Mouse (Mus musculus): ENCODE results near the gene Spata5. TPM values are rescaled to one million over a fixed set of nuclear protein-coding genes. Genes with fewer than 3 reads are reported as not detected.

Spata5 gene
- polyA plus RNA-seq, 1 experiment from 2014 or later: 55.0 TPM

DNA sequence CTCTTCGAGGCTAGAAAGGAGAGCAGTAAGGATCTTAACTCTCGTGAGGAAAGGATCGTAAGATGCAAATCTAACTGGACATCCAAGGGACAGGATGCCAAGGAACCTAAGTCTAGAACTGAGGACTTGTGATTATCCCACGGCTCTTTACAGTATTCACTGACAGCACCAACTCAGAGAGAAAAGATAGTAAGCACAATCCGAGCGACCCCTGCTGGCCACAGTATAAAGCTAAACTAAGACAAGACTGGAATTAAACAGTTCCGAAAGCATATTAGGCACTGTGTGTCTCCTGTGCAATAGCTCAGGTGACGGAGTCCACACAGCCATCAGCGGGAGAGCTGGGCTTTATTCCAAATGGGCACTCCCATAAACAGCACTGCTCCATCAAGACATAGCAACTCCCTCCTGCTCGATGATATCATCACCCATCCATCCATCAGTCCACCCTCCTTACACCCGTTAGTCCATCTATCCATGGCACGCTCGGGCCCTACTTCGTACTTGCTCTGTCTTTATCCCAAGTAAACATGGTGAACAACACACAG is 5.2 kb upstream of the Spata5 start:
- Histone ChIP-seq H3K27me3 (ENCODE audit: control insufficient read depth, insufficient read depth, low read length) (no peaks in the 10 kb centered on the region), H3K9me3 (ENCODE audit: control insufficient read depth, low read length) (no peaks in the 10 kb centered on the region), H3K4me1 (replicated peaks; ENCODE audit: control insufficient read depth, insufficient read depth, low read length) (peaks cover 3% of the 10 kb centered on the region; the same call in 1 of the 2 replicates), H3K36me3 (ENCODE audit: control insufficient read depth, insufficient read depth, low read length) (no peaks in the 10 kb centered on the region), H3K27ac (ENCODE audit: low read depth, low read length) (no peak overlapping the region), H3K9ac (ENCODE audit: low read length) (no peak overlapping the region), H3K4me2 (ENCODE audit: low read depth, low read length, severe bottlenecking) (no peak overlapping the region), H3K4me3 (ENCODE audit: low read depth, low read length) (no peak overlapping the region)
- no peak for ATAC-seq (replicated peaks; ENCODE audit: low FRiP score)
- 58% methylated on average over 14 of the region's 14 CpGs for WGBS
- peak; percentile 84 for DNase-seq (ENCODE audit: low spot score)

DNA sequence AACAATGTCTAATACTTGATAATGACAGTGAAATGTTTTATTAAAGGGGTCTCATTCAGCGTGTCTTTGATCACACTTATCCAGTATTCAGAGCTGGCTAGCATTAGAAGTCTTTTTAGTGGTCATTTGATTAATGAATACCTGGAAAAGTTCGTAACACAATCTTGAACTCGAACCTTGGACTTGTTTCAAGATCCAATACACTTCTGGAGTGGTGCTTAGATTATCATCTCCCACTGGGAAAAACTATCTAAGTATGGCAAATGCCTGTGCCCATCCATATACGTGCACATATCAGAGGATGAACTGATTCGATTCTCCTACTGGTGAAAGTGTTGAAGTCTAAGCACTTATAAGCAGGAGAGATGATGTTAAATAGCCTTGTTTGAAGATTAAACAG is 1.4 kb upstream of the Spata5 start:
- WGBS: 84% methylated on average over 5 of the region's 5 CpGs
- H3K27ac ChIP-seq (ENCODE audit: low read depth, low read length): no peak overlapping the region
- H3K9me3 ChIP-seq (ENCODE audit: control insufficient read depth, low read length): no peaks in the 10 kb centered on the region
- ATAC-seq (replicated peaks; ENCODE audit: low FRiP score) (no peak), DNase-seq (ENCODE audit: low spot score) (no peak)
- no peaks in the 10 kb centered on the region for H3K27me3 ChIP-seq (ENCODE audit: control insufficient read depth, insufficient read depth, low read length)
- H3K4me2 ChIP-seq (ENCODE audit: low read depth, low read length, severe bottlenecking): peak overlapping the region; percentile 56
- peak overlapping the region; percentile 74 for H3K4me3 ChIP-seq (ENCODE audit: low read depth, low read length)
- peak overlapping the region; percentile 78 for H3K9ac ChIP-seq (ENCODE audit: low read length)
- peaks cover 6% of the 10 kb centered on the region; the same call in 1 of the 2 replicates for H3K4me1 ChIP-seq (replicated peaks; ENCODE audit: control insufficient read depth, insufficient read depth, low read length)
- H3K36me3 ChIP-seq (ENCODE audit: control insufficient read depth, insufficient read depth, low read length): no peaks in the 10 kb centered on the region

DNA sequence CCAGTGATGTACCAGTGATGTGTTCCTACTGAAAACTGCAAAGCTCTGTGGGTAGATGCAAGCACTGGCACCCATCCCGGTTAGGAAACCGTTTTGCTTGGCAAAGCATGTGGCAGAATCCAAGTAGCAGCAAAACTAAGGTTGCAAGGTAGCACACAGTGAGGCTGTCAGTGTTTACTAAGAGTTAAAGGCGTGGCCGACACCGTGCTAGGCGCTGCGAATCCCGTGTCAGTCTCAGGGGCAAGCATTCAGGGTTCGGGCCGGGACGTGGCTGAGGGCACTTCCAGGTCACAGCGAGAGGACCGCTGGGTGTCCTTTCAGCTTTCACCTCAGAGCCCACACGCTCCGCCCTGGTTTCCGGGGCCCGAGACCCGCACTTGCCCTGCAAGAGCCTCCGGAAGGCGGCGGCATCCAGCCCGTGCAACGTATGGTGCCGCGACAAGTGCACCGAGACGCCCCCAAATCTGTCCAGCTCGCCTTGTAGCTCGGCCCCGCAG is 687 bp upstream of the Spata5 start:
- H3K4me1 ChIP-seq (replicated peaks; ENCODE audit: control insufficient read depth, insufficient read depth, low read length): peaks cover 6% of the 10 kb centered on the region; the same call in 1 of the 2 replicates
- no peak; the same call in 1 of the 2 replicates for ATAC-seq (replicated peaks; ENCODE audit: low FRiP score)
- H3K9me3 ChIP-seq (ENCODE audit: control insufficient read depth, low read length): no peaks in the 10 kb centered on the region
- no peaks in the 10 kb centered on the region for H3K36me3 ChIP-seq (ENCODE audit: control insufficient read depth, insufficient read depth, low read length)
- H3K27ac ChIP-seq (ENCODE audit: low read depth, low read length): peak overlapping the region; percentile 72
- peak overlapping the region; percentile 74 for H3K4me3 ChIP-seq (ENCODE audit: low read depth, low read length)
- WGBS: under 1% methylated on average over 30 of the region's 30 CpGs
- H3K4me2 ChIP-seq (ENCODE audit: low read depth, low read length, severe bottlenecking): peak overlapping the region; percentile 56
- no peaks in the 10 kb centered on the region for H3K27me3 ChIP-seq (ENCODE audit: control insufficient read depth, insufficient read depth, low read length)
- DNase-seq (ENCODE audit: low spot score): no peak
- peak overlapping the region; percentile 78 for H3K9ac ChIP-seq (ENCODE audit: low read length)

DNA sequence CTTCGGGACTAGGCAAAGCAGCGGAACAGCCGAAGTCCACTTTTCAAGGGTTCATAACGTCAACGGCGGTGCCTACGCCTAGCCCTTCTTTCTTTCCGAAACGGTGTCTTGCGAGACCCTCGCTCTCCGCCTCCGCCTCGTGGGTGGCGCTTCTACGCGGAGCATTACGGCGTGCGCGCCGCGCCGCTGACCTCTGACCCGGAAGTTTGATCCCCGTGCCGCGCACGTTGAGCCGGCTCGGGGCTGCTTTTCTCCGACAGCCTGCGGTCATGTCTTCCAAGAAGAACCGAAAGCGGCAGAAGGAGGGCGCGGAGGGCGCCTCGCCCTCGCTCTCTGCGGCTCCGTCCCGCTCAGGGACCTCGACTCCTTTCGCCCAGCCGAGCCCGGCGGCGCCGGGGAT is 376 bp downstream of the Spata5 start, which contains the start of gene Nudt6:
TSS of gene Nudt6 (minus strand) at position 140 of the 400 bp plus-strand sequence.
- H3K4me3 ChIP-seq (ENCODE audit: low read depth, low read length): peak within 1 kb of the TSS; percentile 95
- H3K27me3 ChIP-seq (ENCODE audit: control insufficient read depth, insufficient read depth, low read length): no peaks in the 10 kb centered on the region
- no peaks in the 10 kb centered on the region for H3K9me3 ChIP-seq (ENCODE audit: control insufficient read depth, low read length)
- H3K4me2 ChIP-seq (ENCODE audit: low read depth, low read length, severe bottlenecking): peak within 1 kb of the TSS; percentile 84
- H3K9ac ChIP-seq (ENCODE audit: low read length): peak within 1 kb of the TSS; percentile 78
- H3K4me1 ChIP-seq (replicated peaks; ENCODE audit: control insufficient read depth, insufficient read depth, low read length): peaks cover 6% of the 10 kb centered on the region; the same call in 1 of the 2 replicates
- DNase-seq (ENCODE audit: low spot score) (peak; percentile 96), ATAC-seq (replicated peaks; ENCODE audit: low FRiP score) (peak; percentile 89)
- H3K27ac ChIP-seq (ENCODE audit: low read depth, low read length): peak within 1 kb of the TSS; percentile 81
- WGBS: 0% methylated on average over 50 of the region's 50 CpGs
- no peaks in the 10 kb centered on the region for H3K36me3 ChIP-seq (ENCODE audit: control insufficient read depth, insufficient read depth, low read length)

DNA sequence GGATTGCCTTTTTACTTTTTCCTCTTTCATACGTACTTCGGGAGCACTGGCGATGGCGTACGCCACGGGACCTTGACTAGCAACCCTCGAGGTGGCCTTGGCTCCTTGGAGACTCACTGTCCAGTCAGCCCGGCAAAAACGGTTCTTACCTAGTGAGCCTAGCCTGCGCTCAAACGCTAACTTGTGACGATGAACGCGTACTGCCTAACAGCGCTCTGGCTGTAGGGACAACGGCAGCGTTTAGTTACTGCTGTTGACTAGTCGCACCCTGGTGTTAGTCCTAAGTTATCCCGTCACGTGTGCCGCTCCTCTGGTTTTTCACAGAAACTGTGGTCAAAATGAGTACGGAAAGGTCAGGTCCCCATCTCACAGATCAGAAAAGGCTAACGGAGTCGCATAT is 945 bp downstream of the Spata5 start:
- Histone ChIP-seq H3K4me2 (ENCODE audit: low read depth, low read length, severe bottlenecking) (peak overlapping the region; percentile 84), H3K9ac (ENCODE audit: low read length) (peak overlapping the region; percentile 69), H3K4me1 (replicated peaks; ENCODE audit: control insufficient read depth, insufficient read depth, low read length) (peaks cover 6% of the 10 kb centered on the region; the same call in 1 of the 2 replicates), H3K27me3 (ENCODE audit: control insufficient read depth, insufficient read depth, low read length) (no peaks in the 10 kb centered on the region), H3K4me3 (ENCODE audit: low read depth, low read length) (peak overlapping the region; percentile 95), H3K9me3 (ENCODE audit: control insufficient read depth, low read length) (no peaks in the 10 kb centered on the region), H3K27ac (ENCODE audit: low read depth, low read length) (peak overlapping the region; percentile 81; the same call in 1 of the 2 replicates), H3K36me3 (ENCODE audit: control insufficient read depth, insufficient read depth, low read length) (no peaks in the 10 kb centered on the region)
- DNase-seq (ENCODE audit: low spot score): no peak
- WGBS: 0% methylated on average over 23 of the region's 24 CpGs
- ATAC-seq (replicated peaks; ENCODE audit: low FRiP score): no peak

DNA sequence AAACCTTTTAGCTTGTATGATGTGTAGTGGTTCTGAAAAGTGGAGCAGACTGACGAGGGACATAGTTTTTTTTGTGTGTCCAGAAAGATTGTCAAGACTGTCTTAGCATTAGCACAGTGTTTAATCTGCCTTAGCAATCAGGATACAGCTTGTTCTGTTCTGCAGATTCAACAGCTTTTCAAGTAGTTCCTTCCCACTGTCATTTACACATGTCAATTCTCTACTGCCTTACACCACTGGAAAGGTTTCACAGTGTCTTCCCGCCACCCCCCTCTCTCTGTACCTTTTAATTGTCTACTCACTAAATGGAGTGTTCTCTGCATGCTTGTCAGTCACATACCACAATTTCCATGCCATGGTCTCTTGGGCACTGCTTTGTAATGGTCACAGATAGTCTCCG is 1.5 kb downstream of the Spata5 start:
- no peak for DNase-seq (ENCODE audit: low spot score)
- Histone ChIP-seq H3K9me3 (ENCODE audit: control insufficient read depth, low read length) (no peaks in the 10 kb centered on the region), H3K36me3 (ENCODE audit: control insufficient read depth, insufficient read depth, low read length) (no peaks in the 10 kb centered on the region; the same call in 1 of the 2 replicates), H3K27ac (ENCODE audit: low read depth, low read length) (no peak overlapping the region), H3K9ac (ENCODE audit: low read length) (peak overlapping the region; percentile 69), H3K27me3 (ENCODE audit: control insufficient read depth, insufficient read depth, low read length) (no peaks in the 10 kb centered on the region), H3K4me2 (ENCODE audit: low read depth, low read length, severe bottlenecking) (peak overlapping the region; percentile 84), H3K4me1 (replicated peaks; ENCODE audit: control insufficient read depth, insufficient read depth, low read length) (peaks cover 6% of the 10 kb centered on the region; the same call in 1 of the 2 replicates), H3K4me3 (ENCODE audit: low read depth, low read length) (peak overlapping the region; percentile 95)
- no peak for ATAC-seq (replicated peaks; ENCODE audit: low FRiP score)
- 24% methylated on average over 3 of the region's 3 CpGs for WGBS

DNA sequence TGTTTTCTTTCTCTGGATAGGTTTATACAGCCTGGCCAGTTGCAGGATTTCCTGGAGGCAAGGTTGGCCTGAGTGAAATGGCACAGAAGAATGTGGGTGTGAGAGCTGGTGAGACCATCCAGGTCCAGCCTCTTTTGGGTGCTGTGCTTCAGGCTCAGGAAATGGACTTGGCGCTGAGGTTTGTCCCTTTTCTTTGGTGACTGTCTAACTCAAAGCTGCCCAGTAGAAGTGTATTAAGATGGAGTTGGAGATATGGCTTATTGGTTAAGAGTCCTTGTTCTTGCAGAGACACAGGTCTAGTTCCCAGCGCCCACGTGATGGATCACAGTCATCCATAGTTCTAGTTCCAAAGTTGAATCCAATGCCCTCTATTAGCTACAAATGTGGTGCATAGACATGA is 6.4 kb downstream of the Spata5 start:
- no peaks in the 10 kb centered on the region for H3K9me3 ChIP-seq (ENCODE audit: control insufficient read depth, low read length)
- ATAC-seq (replicated peaks; ENCODE audit: low FRiP score) (no peak), DNase-seq (ENCODE audit: low spot score) (no peak)
- H3K4me1 ChIP-seq (replicated peaks; ENCODE audit: control insufficient read depth, insufficient read depth, low read length): peaks cover 4% of the 10 kb centered on the region; the same call in 1 of the 2 replicates
- H3K9ac ChIP-seq (ENCODE audit: low read length): no peak overlapping the region
- no peak overlapping the region for H3K4me2 ChIP-seq (ENCODE audit: low read depth, low read length, severe bottlenecking)
- no peaks in the 10 kb centered on the region for H3K27me3 ChIP-seq (ENCODE audit: control insufficient read depth, insufficient read depth, low read length)
- H3K27ac ChIP-seq (ENCODE audit: low read depth, low read length): no peak overlapping the region
- H3K36me3 ChIP-seq (ENCODE audit: control insufficient read depth, insufficient read depth, low read length): no peaks in the 10 kb centered on the region; the same call in 1 of the 2 replicates
- WGBS: 95% methylated on average over 3 of the region's 3 CpGs
- no peak overlapping the region for H3K4me3 ChIP-seq (ENCODE audit: low read depth, low read length)

DNA sequence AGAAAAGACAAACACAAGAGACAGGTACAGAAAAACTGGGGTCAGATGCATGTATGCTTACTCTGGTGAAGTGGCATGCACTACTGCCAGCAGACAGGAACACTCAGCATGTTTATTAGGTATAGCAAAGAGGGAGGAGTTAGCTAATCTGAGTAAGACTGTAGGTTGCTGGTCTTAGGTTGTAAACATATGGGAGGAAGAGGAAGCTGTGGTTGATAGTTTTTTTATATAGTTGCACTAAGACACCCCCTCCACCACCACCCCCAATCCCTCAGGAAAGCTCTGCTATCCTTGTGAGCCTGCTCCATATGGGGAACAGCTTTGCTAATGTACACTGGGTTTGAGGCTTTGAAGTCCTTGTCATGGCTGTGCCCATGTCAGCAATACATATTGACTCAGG is 10.7 kb downstream of the Spata5 start:
- ATAC-seq (replicated peaks; ENCODE audit: low FRiP score) (no peak), DNase-seq (ENCODE audit: low spot score) (no peak)
- Histone ChIP-seq H3K4me1 (replicated peaks; ENCODE audit: control insufficient read depth, insufficient read depth, low read length) (no peaks in the 10 kb centered on the region), H3K27ac (ENCODE audit: low read depth, low read length) (no peak overlapping the region), H3K4me2 (ENCODE audit: low read depth, low read length, severe bottlenecking) (no peak overlapping the region), H3K4me3 (ENCODE audit: low read depth, low read length) (no peak overlapping the region), H3K9me3 (ENCODE audit: control insufficient read depth, low read length) (no peaks in the 10 kb centered on the region), H3K36me3 (ENCODE audit: control insufficient read depth, insufficient read depth, low read length) (no peaks in the 10 kb centered on the region; the same call in 1 of the 2 replicates), H3K9ac (ENCODE audit: low read length) (no peak overlapping the region), H3K27me3 (ENCODE audit: control insufficient read depth, insufficient read depth, low read length) (no peaks in the 10 kb centered on the region)

DNA sequence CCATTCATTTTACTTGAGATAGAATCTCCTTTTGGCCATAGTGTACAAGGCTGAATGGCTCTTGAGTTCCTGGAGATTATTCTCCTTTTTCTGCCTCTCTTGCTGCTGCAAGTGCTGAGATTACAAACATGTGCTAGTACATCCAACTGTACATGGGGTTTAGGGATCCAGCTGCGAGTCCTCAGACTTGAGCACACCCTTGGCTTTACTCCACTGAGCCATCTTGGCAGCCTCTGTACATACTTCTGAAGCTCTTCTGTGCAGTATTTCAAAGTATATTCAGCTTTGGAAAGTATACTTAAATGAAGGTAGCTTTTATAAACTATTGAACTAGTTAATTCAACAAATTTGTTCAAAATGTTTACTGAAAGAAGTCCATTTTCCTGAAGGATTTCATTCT is 20.1 kb downstream of the Spata5 start:
- no peaks in the 10 kb centered on the region for H3K27me3 ChIP-seq (ENCODE audit: control insufficient read depth, insufficient read depth, low read length)
- 87% methylated on average over 1 of the region's 1 CpGs for WGBS
- H3K36me3 ChIP-seq (ENCODE audit: control insufficient read depth, insufficient read depth, low read length): no peaks in the 10 kb centered on the region
- H3K4me1 ChIP-seq (replicated peaks; ENCODE audit: control insufficient read depth, insufficient read depth, low read length): no peaks in the 10 kb centered on the region
- H3K9ac ChIP-seq (ENCODE audit: low read length): no peak overlapping the region
- H3K9me3 ChIP-seq (ENCODE audit: control insufficient read depth, low read length): no peaks in the 10 kb centered on the region
- no peak for DNase-seq (ENCODE audit: low spot score)
- H3K4me3 ChIP-seq (ENCODE audit: low read depth, low read length): no peak overlapping the region
- H3K4me2 ChIP-seq (ENCODE audit: low read depth, low read length, severe bottlenecking): no peak overlapping the region
- no peak for ATAC-seq (replicated peaks; ENCODE audit: low FRiP score)
- no peak overlapping the region for H3K27ac ChIP-seq (ENCODE audit: low read depth, low read length)
